Mouse (Mus musculus) C2C12 (cell line): ENCODE measurements around the gene Mre11a. TPM values are rescaled to one million over a fixed set of nuclear protein-coding genes. Genes with fewer than 3 reads are reported as not detected.
A peak's percentile ranks its signal among the peaks of the same experiment; 100 is the strongest.

Source experiments
- H3K27me3 ChIP-seq: one replicate; pipeline ENCODE4 v1.6.1; 2011; ENCODE audit not compliant: control insufficient read depth, insufficient read depth, insufficient read length
- H3K36me3 ChIP-seq: one replicate; pipeline ENCODE4 v1.6.1; 2011; ENCODE audit not compliant: control insufficient read depth, insufficient read depth
- H3K4me3 ChIP-seq: one replicate; pipeline ENCODE4 v1.5.1; 2011; ENCODE audit warnings: mild to moderate bottlenecking, control low read depth; ENCODE audit not compliant: poor library complexity, insufficient read depth, severe bottlenecking
- H3K79me2 ChIP-seq: one replicate; pipeline ENCODE4 v1.6.1; 2011; ENCODE audit not compliant: control insufficient read depth, insufficient read depth
- H3K79me3 ChIP-seq: one replicate; pipeline ENCODE4 v1.6.1; 2011; ENCODE audit warnings: low read depth, control low read depth
- H3ac ChIP-seq: one replicate; pipeline ENCODE3; 2011; ENCODE audit warnings: low read depth; ENCODE audit not compliant: control insufficient read depth, insufficient read length
- CEBPB ChIP-seq: IDR thresholded peaks from one replicate; pipeline ENCODE4 v1.6.1; 2011; ENCODE audit warnings: low read depth, mild to moderate bottlenecking, control low read depth, moderate library complexity
- CTCF ChIP-seq: IDR thresholded peaks from one replicate; pipeline ENCODE4 v1.5.1; 2011; ENCODE audit not compliant: control insufficient read depth, insufficient read depth, insufficient read length
- FOSL1 ChIP-seq: IDR thresholded peaks from one replicate; pipeline ENCODE4 v1.8.0; 2011; ENCODE audit warnings: mild to moderate bottlenecking, low read length; ENCODE audit not compliant: poor library complexity, insufficient read depth, severe bottlenecking
- MAX ChIP-seq: IDR thresholded peaks from one replicate; pipeline ENCODE4 v1.6.1; 2011; ENCODE audit warnings: mild to moderate bottlenecking, control low read depth
- MYOD1 ChIP-seq: IDR thresholded peaks from one replicate; pipeline ENCODE4 v1.6.1; 2011; ENCODE audit warnings: low read depth; ENCODE audit not compliant: control insufficient read depth, insufficient read length
- MYOG ChIP-seq: IDR thresholded peaks from one replicate; pipeline ENCODE4 v1.6.1; 2011; ENCODE audit not compliant: control insufficient read depth, insufficient read length; ENCODE audit errors: extremely low read depth
- USF1 ChIP-seq: IDR thresholded peaks from one replicate; pipeline ENCODE4 v1.6.1; 2011; ENCODE audit warnings: low read depth, mild to moderate bottlenecking, control low read depth, moderate library complexity
- long read RNA-seq, 2 experiments: library from polyadenylated mRNA; unstranded; transcript quantifications; one replicate each; pipeline ENCODE4 v2.0.0; 2019 to 2020
- polyA plus RNA-seq: library from polyadenylated mRNA; unstranded; fragments of >200 nt; fragmentation: generic; extraction: Trizol; gene quantifications from one replicate; pipeline ENCODE4 v1.2.1, GENCODE M21; 2012; ENCODE audit warnings: missing spikeins

Gene Mre11a
- 16.2 TPM for polyA plus RNA-seq
- long read RNA-seq, experiment 1, full-length matches to known transcripts = 11 of 27 reads
- long read RNA-seq, experiment 1, partial matches to known transcripts = 4 of 27 reads
- long read RNA-seq, experiment 1, other reads (novel, unspliced or antisense) = 12 of 27 reads
- long read RNA-seq, experiment 2, full-length matches to known transcripts = 179 of 568 reads
- long read RNA-seq, experiment 2, partial matches to known transcripts = 31 of 568 reads
- long read RNA-seq, experiment 2, other reads (novel, unspliced or antisense) = 358 of 568 reads

- H3ac ChIP-seq = peak within 1 kb of the TSS; percentile 92
- peak within 1 kb of the TSS; percentile 91 for H3K4me3 ChIP-seq
Observed at GRCm38 (mm10) chr9:14784039-14785002, at the start of gene Mre11a, which contains the start of gene Ankrd49. TSS of gene Mre11a (plus strand) at chr9:14784654. TSS of gene Ankrd49 (minus strand) at chr9:14784856.

GRCm38 (mm10) chr9:14739498-14740150 is 44.8 kb upstream of the Mre11a start:
- Histone ChIP-seq H3K36me3 (no peaks in the 10 kb centered on the region), H3K4me3 (no peak overlapping the region), H3K27me3 (no peaks in the 10 kb centered on the region), H3K79me2 (no peaks in the 10 kb centered on the region), H3ac (no peak overlapping the region), H3K79me3 (no peaks in the 10 kb centered on the region)
- TF ChIP-seq MAX (no peak), CEBPB (no peak), FOSL1 (no peak), CTCF (no peak), USF1 (no peak), MYOG (no peak), MYOD1 (no peak)

More at GRCm38 (mm10) chr9:14784039-14785002, at the start of gene Mre11a, which contains the start of gene Ankrd49:
- peaks cover 23% of the 10 kb centered on the region for H3K79me3 ChIP-seq
- H3K27me3 ChIP-seq = no peaks in the 10 kb centered on the region
- H3K79me2 ChIP-seq = peaks cover 51% of the 10 kb centered on the region
- TF ChIP-seq CEBPB (no peak), MAX (peak; percentile 87)
- H3K36me3 ChIP-seq = peaks cover 61% of the 10 kb centered on the region

GRCm38 (mm10) chr9:14740151-14740924 is 44.1 kb upstream of the Mre11a start, which contains the start of gene Piwil4:
TSS of gene Piwil4 (minus strand) at chr9:14740733.
- Histone ChIP-seq H3K36me3 (no peaks in the 10 kb centered on the region), H3K27me3 (no peaks in the 10 kb centered on the region), H3K4me3 (no peak within 1 kb of the TSS), H3K79me3 (no peaks in the 10 kb centered on the region), H3ac (no peak within 1 kb of the TSS), H3K79me2 (no peaks in the 10 kb centered on the region)
- TF ChIP-seq MYOG (no peak), MAX (no peak)

GRCm38 (mm10) chr9:14750901-14751502 is 33.5 kb upstream of the Mre11a start:
- Histone ChIP-seq H3ac (peak overlapping the region; percentile 18), H3K27me3 (no peaks in the 10 kb centered on the region), H3K4me3 (no peak overlapping the region), H3K79me3 (no peaks in the 10 kb centered on the region), H3K36me3 (no peaks in the 10 kb centered on the region), H3K79me2 (no peaks in the 10 kb centered on the region)
- TF ChIP-seq CEBPB = no peak
- TF ChIP-seq CTCF = no peak
- TF ChIP-seq MAX = no peak
- no peak for TF ChIP-seq MYOD1
- TF ChIP-seq FOSL1 = no peak
- no peak for TF ChIP-seq USF1
- TF ChIP-seq MYOG = no peak

GRCm38 (mm10) chr9:14751503-14752000 is 32.9 kb upstream of the Mre11a start:
- H3K79me3 ChIP-seq = no peaks in the 10 kb centered on the region
- H3K27me3 ChIP-seq = no peaks in the 10 kb centered on the region
- H3K79me2 ChIP-seq = no peaks in the 10 kb centered on the region
- H3K4me3 ChIP-seq = no peak overlapping the region
- no peaks in the 10 kb centered on the region for H3K36me3 ChIP-seq
- H3ac ChIP-seq = peak overlapping the region; percentile 16
- TF ChIP-seq FOSL1 = no peak
